Mouse (Mus musculus) liver, embryonic 13.5 days (tissue): Measurements from ENCODE around the gene Nlrc4. TPM values are rescaled to one million over a fixed set of nuclear protein-coding genes. Genes with fewer than 3 reads are reported as not detected.

Source experiments
- ATAC-seq: fragments of 200-750 bp; cut with Nextera tagmentation; 2 replicates; pipeline ENCODE4 v1.8.0; 2017; ENCODE audit warnings: low read depth, mild to moderate bottlenecking, moderate number of reproducible peaks, moderate library complexity
- DNase-seq: peaks from one replicate; pipeline ENCODE4 v3.0.0; 2022
- H3K27ac ChIP-seq: fragments of 300-500 bp; sonication (generic); 2 replicates; pipeline ENCODE4 v1.5.1; 2015; ENCODE audit warnings: moderate library complexity, mild to moderate bottlenecking, inconsistent platforms
- H3K27me3 ChIP-seq: fragments of 300-500 bp; sonication (generic); 2 replicates; pipeline ENCODE4 v1.6.1; 2015; ENCODE audit warnings: mild to moderate bottlenecking, inconsistent platforms
- H3K36me3 ChIP-seq: fragments of 300-500 bp; sonication (generic); 2 replicates; pipeline ENCODE4 v1.6.1; 2015; ENCODE audit warnings: mild to moderate bottlenecking, inconsistent platforms
- H3K4me1 ChIP-seq: fragments of 300-500 bp; sonication (generic); replicated peaks from 2 replicates; pipeline ENCODE4 v1.6.1; 2015; ENCODE audit warnings: inconsistent platforms
- H3K4me2 ChIP-seq: fragments of 300-500 bp; sonication (generic); 2 replicates; pipeline ENCODE4 v1.6.1; 2015; ENCODE audit warnings: inconsistent platforms, mild to moderate bottlenecking, moderate library complexity
- H3K4me3 ChIP-seq: fragments of 300-500 bp; sonication (generic); replicated peaks from 2 replicates; pipeline ENCODE4 v1.5.1; 2015; ENCODE audit warnings: mild to moderate bottlenecking, inconsistent platforms
- H3K9ac ChIP-seq: fragments of 300-500 bp; sonication (generic); 2 replicates; pipeline ENCODE4 v1.6.1; 2015; ENCODE audit warnings: mild to moderate bottlenecking, inconsistent platforms
- H3K9me3 ChIP-seq: fragments of 300-500 bp; sonication (generic); replicated peaks from 2 replicates; pipeline ENCODE4 v1.6.1; 2016; ENCODE audit warnings: inconsistent platforms
- WGBS: fragments of 180-500 bp; shearing (Covaris S2); methylation state at CpG from one replicate; pipeline ENCODE4 v1.1.7; 2015; ENCODE audit not compliant: insufficient replicate concordance; 5-methylcytosine and 5-hydroxymethylcytosine counted together
- polyA plus RNA-seq: library from polyadenylated mRNA; unstranded; fragments of >200 nt; fragmentation: Nextera tagmentation; extraction: Ambion mirVana; gene quantifications from 2 replicates; pipeline ENCODE4 v1.2.1, GENCODE M21; 2015

Nlrc4 gene
- polyA plus RNA-seq, 1 experiment from 2014 or later, result 0.32 TPM

GRCm38 (mm10) chr17:74463510-74463909 is 4.6 kb upstream of the Nlrc4 start:
- no peaks in the 10 kb centered on the region for H3K4me1 ChIP-seq
- H3K9ac ChIP-seq, result no peak overlapping the region
- H3K4me3 ChIP-seq, result no peak overlapping the region
- H3K4me2 ChIP-seq, result no peak overlapping the region
- no peaks in the 10 kb centered on the region for H3K9me3 ChIP-seq
- ATAC-seq (no peak), DNase-seq (no peak)
- no peaks in the 10 kb centered on the region for H3K27me3 ChIP-seq
- H3K36me3 ChIP-seq, result no peaks in the 10 kb centered on the region
- H3K27ac ChIP-seq, result no peak overlapping the region

- WGBS, result 50% methylated on average over 10 of the region's 10 CpGs
- H3K4me1 ChIP-seq, result no peaks in the 10 kb centered on the region
- no peak for ATAC-seq
- no peak overlapping the region for H3K27ac ChIP-seq
- no peak overlapping the region for H3K4me2 ChIP-seq
- no peaks in the 10 kb centered on the region for H3K9me3 ChIP-seq
- no peaks in the 10 kb centered on the region for H3K36me3 ChIP-seq
- H3K4me3 ChIP-seq, result no peak overlapping the region
- H3K27me3 ChIP-seq, result no peaks in the 10 kb centered on the region
- H3K9ac ChIP-seq, result no peak overlapping the region
- DNase-seq, result no peak
These were observed 817 bp downstream of the Nlrc4 start for GRCm38 (mm10) chr17:74457972-74458677.

DNA sequence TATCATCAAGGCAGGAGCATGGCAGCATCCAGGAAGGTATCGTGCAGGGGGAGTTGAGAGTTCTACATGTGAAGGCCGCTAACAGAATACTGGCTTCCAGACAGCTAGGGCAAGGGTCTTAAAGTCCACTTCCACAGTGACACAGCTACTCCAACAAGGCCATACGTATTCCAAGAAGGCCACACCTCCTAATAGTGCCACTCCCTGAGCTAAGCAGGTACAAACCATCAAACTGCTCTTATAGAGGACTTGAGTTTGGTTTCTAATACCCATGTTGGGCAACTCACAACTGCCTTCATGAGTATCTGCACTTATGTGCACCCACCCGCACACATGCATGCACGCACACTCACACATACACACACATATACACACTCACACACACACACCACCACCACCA is 2.1 kb downstream of the Nlrc4 start:
- 78% methylated on average over 5 of the region's 5 CpGs for WGBS
- ATAC-seq, result no peak

GRCm38 (mm10) chr17:74455426-74455825 is 3.5 kb downstream of the Nlrc4 start:
- H3K4me3 ChIP-seq, result no peak overlapping the region
- no peak overlapping the region for H3K9ac ChIP-seq
- ATAC-seq, result no peak
- H3K4me1 ChIP-seq, result no peaks in the 10 kb centered on the region
- H3K27ac ChIP-seq, result no peak overlapping the region
- no peak for DNase-seq
- H3K9me3 ChIP-seq, result no peaks in the 10 kb centered on the region
- H3K27me3 ChIP-seq, result no peaks in the 10 kb centered on the region
- no peaks in the 10 kb centered on the region for H3K36me3 ChIP-seq
- no peak overlapping the region for H3K4me2 ChIP-seq
- WGBS, result 70% methylated on average over 4 of the region's 4 CpGs

More for the DNA sequence above, 2.1 kb downstream of the Nlrc4 start:
- no peak overlapping the region for H3K4me3 ChIP-seq
- no peak for DNase-seq
- no peak overlapping the region for H3K4me2 ChIP-seq
- no peaks in the 10 kb centered on the region for H3K9me3 ChIP-seq
- no peaks in the 10 kb centered on the region for H3K4me1 ChIP-seq
- H3K27me3 ChIP-seq, result no peaks in the 10 kb centered on the region
- H3K36me3 ChIP-seq, result no peaks in the 10 kb centered on the region
- no peak overlapping the region for H3K9ac ChIP-seq
- H3K27ac ChIP-seq, result no peak overlapping the region

- WGBS, result 49% methylated on average over 1 of the region's 1 CpGs
These were observed 4.3 kb downstream of the Nlrc4 start for GRCm38 (mm10) chr17:74454660-74455059.

DNA sequence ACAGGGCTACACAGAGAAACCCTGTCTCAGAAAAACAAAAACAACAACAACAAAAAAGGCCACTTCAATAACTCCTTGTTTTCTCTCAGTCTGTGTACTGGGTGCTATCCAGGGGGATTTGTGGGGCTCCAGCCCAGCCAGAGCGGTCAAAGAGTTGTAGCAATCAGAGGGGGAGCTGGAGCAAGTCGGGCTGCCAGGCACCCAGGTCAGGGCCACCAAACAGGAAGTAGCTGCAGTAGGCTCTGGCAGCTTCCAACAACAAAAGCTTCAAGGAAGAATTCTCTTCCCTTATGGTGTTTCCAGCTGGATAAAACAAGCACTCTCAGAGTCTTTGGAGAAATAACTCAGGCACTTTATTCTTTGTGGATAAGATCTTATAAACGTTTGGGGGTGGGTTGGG is 5.0 kb downstream of the Nlrc4 start:
- ATAC-seq, result no peak
- DNase-seq, result no peak
- Histone ChIP-seq H3K27ac (no peak overlapping the region), H3K36me3 (no peaks in the 10 kb centered on the region), H3K4me2 (no peak overlapping the region), H3K9ac (no peak overlapping the region), H3K4me1 (no peaks in the 10 kb centered on the region), H3K27me3 (no peaks in the 10 kb centered on the region), H3K9me3 (no peaks in the 10 kb centered on the region), H3K4me3 (no peak overlapping the region)
- 48% methylated on average over 3 of the region's 3 CpGs for WGBS

More at GRCm38 (mm10) chr17:74454660-74455059, 4.3 kb downstream of the Nlrc4 start:
- H3K27ac ChIP-seq, result no peak overlapping the region
- H3K4me2 ChIP-seq, result no peak overlapping the region
- DNase-seq (no peak), ATAC-seq (no peak)
- no peak overlapping the region for H3K9ac ChIP-seq
- H3K4me3 ChIP-seq, result no peak overlapping the region
- no peaks in the 10 kb centered on the region for H3K9me3 ChIP-seq
- no peaks in the 10 kb centered on the region for H3K27me3 ChIP-seq
- H3K4me1 ChIP-seq, result no peaks in the 10 kb centered on the region
- no peaks in the 10 kb centered on the region for H3K36me3 ChIP-seq

- DNase-seq, result no peak
- Histone ChIP-seq H3K4me1 (no peaks in the 10 kb centered on the region), H3K9me3 (no peaks in the 10 kb centered on the region), H3K27ac (no peak overlapping the region), H3K4me2 (no peak overlapping the region), H3K27me3 (no peaks in the 10 kb centered on the region), H3K4me3 (no peak overlapping the region), H3K36me3 (no peaks in the 10 kb centered on the region), H3K9ac (no peak overlapping the region)
- 73% methylated on average over 10 of the region's 10 CpGs for WGBS
- no peak for ATAC-seq
These were observed 9.2 kb downstream of the Nlrc4 start for GRCm38 (mm10) chr17:74449776-74450175.

DNA sequence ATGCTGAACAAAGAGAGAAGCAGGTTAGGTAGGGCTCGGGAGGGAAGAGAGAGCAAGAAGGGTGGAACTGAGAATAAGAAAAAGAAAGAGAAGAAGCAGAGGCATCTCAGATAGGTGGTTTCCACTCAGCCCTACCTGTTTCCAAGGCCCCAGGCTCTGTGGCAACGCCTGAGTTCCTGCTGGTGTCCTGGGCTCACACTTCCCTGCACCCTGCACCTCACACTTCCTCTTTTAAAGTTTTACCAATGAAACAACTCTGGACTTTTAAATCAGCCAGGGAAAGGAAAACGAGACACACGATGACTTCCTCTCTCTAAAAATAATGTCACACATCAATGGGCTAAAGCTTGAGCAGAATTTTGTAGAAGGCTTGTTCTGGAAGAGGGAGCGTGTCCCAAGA is 18.5 kb downstream of the Nlrc4 start:
- Histone ChIP-seq H3K9me3 (no peaks in the 10 kb centered on the region), H3K9ac (no peak overlapping the region), H3K27ac (no peak overlapping the region), H3K4me1 (no peaks in the 10 kb centered on the region), H3K4me2 (no peak overlapping the region), H3K27me3 (no peaks in the 10 kb centered on the region), H3K4me3 (no peak overlapping the region), H3K36me3 (no peaks in the 10 kb centered on the region)
- DNase-seq (no peak), ATAC-seq (no peak)
- WGBS, result 18% methylated on average over 5 of the region's 5 CpGs

DNA sequence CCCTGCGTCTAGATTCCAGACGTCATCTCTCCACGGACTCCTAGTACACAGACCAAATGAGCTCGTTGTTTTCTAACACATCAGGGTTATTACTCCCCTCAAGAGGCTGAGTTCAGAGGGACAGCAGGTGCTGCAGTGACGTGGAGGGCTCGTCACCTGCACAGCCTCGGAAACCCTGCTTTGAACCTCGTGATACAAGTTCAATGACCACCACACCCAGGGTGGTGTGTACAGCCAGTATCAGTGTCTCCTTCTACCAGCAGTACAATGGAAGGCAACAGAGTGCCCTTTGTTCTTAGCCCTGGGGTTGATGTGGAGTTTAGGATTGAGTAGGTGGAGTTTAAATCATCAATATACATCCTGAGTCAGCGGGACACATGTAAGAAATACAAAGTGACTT is 21.2 kb downstream of the Nlrc4 start:
- Histone ChIP-seq H3K9ac (no peak overlapping the region), H3K4me1 (no peaks in the 10 kb centered on the region), H3K27me3 (no peaks in the 10 kb centered on the region), H3K4me2 (no peak overlapping the region), H3K9me3 (no peaks in the 10 kb centered on the region), H3K4me3 (no peak overlapping the region), H3K27ac (no peak overlapping the region), H3K36me3 (no peaks in the 10 kb centered on the region)
- DNase-seq, result no peak
- ATAC-seq, result no peak
- WGBS, result 73% methylated on average over 9 of the region's 9 CpGs

DNA sequence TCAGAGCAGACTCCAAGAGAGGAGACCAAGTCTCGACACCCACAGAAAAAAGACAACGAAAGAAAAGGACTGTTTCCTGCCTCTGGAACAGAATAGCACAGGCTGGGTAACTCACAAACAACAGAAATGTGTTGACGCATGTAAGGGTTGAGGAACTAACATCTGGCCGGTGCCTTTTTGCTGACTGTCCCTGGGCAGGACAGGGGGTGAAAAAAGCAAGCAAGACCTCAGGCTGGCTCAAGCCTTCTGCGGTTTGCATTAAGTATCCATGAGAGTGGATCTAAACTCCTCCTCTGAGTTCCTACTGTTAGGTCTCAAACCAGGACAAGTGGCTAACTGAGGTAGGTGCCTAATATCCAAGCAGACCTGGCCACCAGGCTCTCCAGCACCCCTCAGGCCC is 26.3 kb downstream of the Nlrc4 start:
- Histone ChIP-seq H3K4me3 (no peak overlapping the region), H3K9ac (no peak overlapping the region), H3K9me3 (no peaks in the 10 kb centered on the region), H3K27ac (no peak overlapping the region), H3K4me1 (no peaks in the 10 kb centered on the region), H3K27me3 (no peaks in the 10 kb centered on the region), H3K4me2 (no peak overlapping the region), H3K36me3 (peaks cover 6% of the 10 kb centered on the region; the same call in 1 of the 2 replicates)
- 69% methylated on average over 5 of the region's 5 CpGs for WGBS
- DNase-seq (no peak), ATAC-seq (no peak)

- Histone ChIP-seq H3K27me3 (no peaks in the 10 kb centered on the region), H3K9me3 (no peaks in the 10 kb centered on the region), H3K36me3 (peaks cover 16% of the 10 kb centered on the region), H3K4me3 (no peak overlapping the region), H3K27ac (no peak overlapping the region), H3K4me1 (no peaks in the 10 kb centered on the region), H3K4me2 (no peak overlapping the region), H3K9ac (no peak overlapping the region)
- ATAC-seq (peak; percentile 26; the same call in 1 of the 2 replicates), DNase-seq (no peak)
- 70% methylated on average over 13 of the region's 13 CpGs for WGBS
These were observed 27.5 kb downstream of the Nlrc4 start for GRCm38 (mm10) chr17:74431481-74431880.

DNA sequence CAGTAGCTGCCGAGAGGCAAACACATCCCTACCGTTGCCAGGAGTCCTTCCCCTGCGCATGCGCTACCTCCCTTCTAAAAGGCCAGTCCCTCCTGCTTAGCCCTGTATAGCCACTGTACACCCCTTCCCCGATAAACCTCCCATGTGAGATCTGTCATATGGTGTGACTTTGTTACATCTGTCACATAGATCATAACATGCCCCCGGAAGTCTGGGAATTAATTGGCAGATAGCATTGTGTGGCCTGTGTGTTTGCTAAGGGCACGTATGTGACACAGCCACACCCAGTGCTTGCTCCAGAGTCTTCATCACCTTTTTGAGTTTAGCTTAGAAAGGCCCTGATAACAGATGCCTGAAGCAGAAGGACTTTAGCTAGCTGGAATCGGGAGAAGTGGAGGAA is 28.9 kb downstream of the Nlrc4 start:
- Histone ChIP-seq H3K4me2 (no peak overlapping the region), H3K36me3 (peaks cover 19% of the 10 kb centered on the region), H3K9me3 (no peaks in the 10 kb centered on the region), H3K27ac (no peak overlapping the region), H3K27me3 (no peaks in the 10 kb centered on the region), H3K9ac (no peak overlapping the region), H3K4me1 (no peaks in the 10 kb centered on the region), H3K4me3 (no peak overlapping the region)
- ATAC-seq (no peak), DNase-seq (no peak)
- 73% methylated on average over 8 of the region's 8 CpGs for WGBS
